Mouse (Mus musculus) central nervous system, embryonic 14 days (tissue): ENCODE data around the gene Gm20441. TPM values are rescaled to one million over a fixed set of nuclear protein-coding genes. Genes with fewer than 3 reads are reported as not detected.

Source experiments
- polyA plus RNA-seq: library from polyadenylated mRNA; depleted of rRNA; stranded (reverse); fragments of >200 nt; gene quantifications from 2 replicates; pipeline ENCODE4 v1.2.3, GENCODE M21; 2012; rRNA removed

The Gm20441 gene
- 0.19 TPM in 1 of 2 replicates, not detected in the other for polyA plus RNA-seq

DNA sequence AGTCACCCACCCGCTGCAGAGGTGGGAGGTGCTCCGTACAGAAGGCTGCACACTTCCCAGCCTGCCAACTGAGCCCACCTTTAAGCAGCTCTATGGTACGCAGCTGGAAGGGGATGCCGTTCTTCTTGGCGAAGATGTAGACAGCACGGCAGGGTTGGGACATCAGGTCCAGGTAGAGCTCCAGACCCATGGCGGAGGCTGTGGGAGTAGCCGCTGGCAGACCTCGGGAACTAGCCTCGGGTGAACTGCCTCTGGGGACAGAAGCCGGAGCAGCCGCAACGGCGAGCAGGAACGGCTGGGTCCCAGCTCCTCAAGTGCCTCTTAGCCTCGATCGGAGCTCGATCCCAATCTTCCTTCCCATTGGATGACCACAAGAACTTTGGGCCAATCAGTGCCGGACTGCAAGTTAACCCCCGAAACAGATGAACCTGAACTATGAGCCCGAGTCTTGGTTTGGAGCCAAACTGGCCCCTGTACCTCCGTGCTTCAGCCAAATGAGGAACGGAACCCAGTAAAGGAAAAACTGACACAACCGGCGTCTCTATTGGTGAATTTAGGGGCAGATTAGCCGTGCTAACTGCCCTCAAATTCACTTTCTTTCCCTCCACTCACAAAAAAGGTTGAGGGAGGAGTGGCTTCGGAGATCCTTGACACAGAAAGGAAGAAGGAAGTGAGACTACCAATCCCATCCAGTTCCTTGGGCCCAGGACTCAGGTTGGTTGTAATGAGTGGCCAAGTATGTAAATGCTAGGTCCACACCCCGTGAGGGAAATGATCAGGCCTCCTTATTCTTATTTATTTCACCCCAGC is at the start of gene Gm20441, which contains the start of gene Gstt3:
Gene Gm20441 (minus strand): TSS at position 186 of the 810 bp plus-strand sequence.
Gene Gstt3 (minus strand): TSS at position 646 of the 810 bp plus-strand sequence.

DNA sequence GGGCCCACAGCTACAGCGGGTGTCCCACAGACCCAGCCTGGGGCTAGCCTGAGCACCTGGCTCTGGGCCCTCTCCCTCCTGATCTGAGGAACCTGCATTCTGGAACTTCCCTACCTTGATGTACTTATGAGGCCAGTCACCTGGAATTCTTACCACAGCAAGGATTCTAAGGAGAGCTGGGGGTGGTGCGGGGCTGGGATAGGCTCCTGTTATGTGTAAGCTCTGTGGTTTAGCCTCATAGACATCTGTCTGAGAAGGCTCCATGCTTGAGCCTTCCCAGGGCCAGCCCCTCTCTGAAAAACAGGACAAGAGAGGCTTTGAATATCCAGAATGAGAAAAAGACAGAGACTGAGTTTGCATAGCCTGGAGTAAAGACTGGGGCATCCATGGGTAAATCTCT is 41.7 kb upstream of the Gm20441 start, which contains the start of gene Gstt4:
Gene Gstt4 (minus strand): TSS at position 101 of the 400 bp plus-strand sequence.

DNA sequence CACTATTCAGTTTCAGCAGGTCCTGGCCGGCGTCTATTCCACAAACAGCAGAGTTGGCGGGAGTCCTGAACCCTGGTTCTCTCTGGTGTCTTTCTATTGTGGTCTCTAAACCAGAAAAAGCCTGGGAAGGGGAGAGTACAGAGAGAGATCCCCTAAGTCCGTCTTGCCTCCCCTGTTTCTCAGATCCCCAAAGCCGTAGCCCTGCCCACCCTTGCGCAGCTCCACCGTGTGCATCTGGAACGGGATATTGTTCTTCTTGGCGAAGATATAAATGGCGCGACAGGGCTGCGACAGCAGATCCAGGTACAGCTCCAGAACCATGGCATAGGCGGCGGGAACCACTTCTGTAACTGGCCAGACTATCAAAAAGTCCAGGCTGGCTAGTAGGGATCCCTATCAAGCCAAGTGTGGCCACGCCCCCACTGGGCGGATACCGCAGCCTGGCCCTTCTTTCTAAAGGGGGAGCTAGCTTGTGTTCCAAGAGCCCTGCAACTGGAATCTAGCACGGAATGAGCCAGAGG is 17.5 kb upstream of the Gm20441 start, which contains the start of gene Gstt1:
Gene Gstt1 (minus strand): TSS at position 409 of the 521 bp plus-strand sequence.

GRCm38 (mm10) chr10:75772795-75773664 is 7.7 kb downstream of the Gm20441 start, which contains the start of gene Ddt:
Ddt (minus strand) TSS chr10:75773414.

GRCm38 (mm10) chr10:75763682-75764518 is 16.9 kb downstream of the Gm20441 start, which contains the start of gene Cabin1:
Cabin1 (minus strand) TSS chr10:75764341.

Other genes with a start within 250 kb of the Gm20441 start
- gene Lrrc75b, start 220.6 kb downstream of the Gm20441 start, polyA plus RNA-seq = 21.7 and 24.2 TPM in 2 replicates
- gene Ggt1, start 219.3 kb downstream of the Gm20441 start, polyA plus RNA-seq = 1.9 and 2.6 TPM in 2 replicates
- gene Ggt5, start 191.6 kb downstream of the Gm20441 start, polyA plus RNA-seq = 5.9 and 8.0 TPM in 2 replicates
- 3.7 and 5.1 TPM in 2 replicates for gene Susd2, start 136.9 kb downstream of the Gm20441 start, polyA plus RNA-seq
- gene Cabin1, start 16.6 kb downstream of the Gm20441 start, polyA plus RNA-seq = 43.6 and 46.2 TPM in 2 replicates
- 58.7 and 64.5 TPM in 2 replicates for gene Ddt, start 7.5 kb downstream of the Gm20441 start, polyA plus RNA-seq
- gene Gstt3, start 460 bp upstream of the Gm20441 start, polyA plus RNA-seq = 1.1 and 4.6 TPM in 2 replicates
- gene Gstt1, start 17.6 kb upstream of the Gm20441 start, polyA plus RNA-seq = 10.6 and 12.6 TPM in 2 replicates
- 0.08 TPM in 1 of 2 replicates, not detected in the other for gene Gstt4, start 41.6 kb upstream of the Gm20441 start, polyA plus RNA-seq
- 10.4 and 14.7 TPM in 2 replicates for gene Gstt2, start 56.5 kb upstream of the Gm20441 start, polyA plus RNA-seq
- 1,561 and 1,730 TPM in 2 replicates for gene Mif, start 79.3 kb upstream of the Gm20441 start, polyA plus RNA-seq
- 2.6 and 4.1 TPM in 2 replicates for gene Derl3, start 112.5 kb upstream of the Gm20441 start, polyA plus RNA-seq
- gene Smarcb1, start 140.7 kb upstream of the Gm20441 start, polyA plus RNA-seq = 147 TPM in 2 replicates
- gene Chchd10, start 152.2 kb upstream of the Gm20441 start, polyA plus RNA-seq = 25.8 and 31.6 TPM in 2 replicates
- 33.8 and 48.8 TPM in 2 replicates for gene Mmp11, start 155.5 kb upstream of the Gm20441 start, polyA plus RNA-seq
- 0.63 and 0.96 TPM in 2 replicates for gene Gm867, start 159.7 kb upstream of the Gm20441 start, polyA plus RNA-seq
- gene Vpreb3, start 162.1 kb upstream of the Gm20441 start, polyA plus RNA-seq = 0.21 and 0.23 TPM in 2 replicates
- gene Gm5134, start 173.6 kb upstream of the Gm20441 start, polyA plus RNA-seq = 0.08 and 0.11 TPM in 2 replicates